Mouse (Mus musculus): ENCODE measurements around the gene Cotl1. TPM values are rescaled to one million over a fixed set of nuclear protein-coding genes. Genes with fewer than 3 reads are reported as not detected.

The Cotl1 gene
- polyA plus RNA-seq (2016; fragmentation: Nextera tagmentation; extraction: Ambion mirVana): 273 and 545 TPM in 2 replicates

DNA sequence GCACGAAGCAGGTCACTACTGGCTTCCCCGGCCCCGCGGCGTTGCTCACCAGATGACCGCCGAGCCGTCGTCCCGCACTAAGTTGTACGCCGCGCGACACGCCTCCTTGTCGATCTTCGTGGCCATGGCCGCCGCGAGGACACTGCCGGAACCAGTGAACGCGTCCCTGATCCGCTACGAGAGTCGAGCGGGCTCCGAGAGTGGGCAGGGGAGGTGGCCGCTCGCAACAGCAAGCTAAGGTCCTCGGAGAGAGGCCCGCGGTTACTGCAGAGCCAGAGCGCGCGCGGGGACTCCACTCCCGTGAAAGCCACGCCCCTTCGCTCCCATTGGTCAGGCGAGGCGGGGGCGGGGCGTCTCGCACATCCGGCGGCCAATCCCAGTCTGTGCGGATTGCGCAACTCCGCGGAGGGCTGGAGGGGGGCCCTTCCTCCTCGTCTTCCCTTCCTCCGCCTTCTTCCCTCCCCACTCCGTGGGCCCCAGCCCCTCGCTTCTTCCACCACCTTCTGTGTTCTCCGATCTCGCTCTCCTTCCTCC is at the start of gene Cotl1:
TSS of gene Cotl1 (minus strand) at position 270 of the 534 bp plus-strand sequence.
- peak; percentile 94 for DNase-seq (ENCODE audit: low spot score)
- Histone ChIP-seq H3K27ac (peak within 1 kb of the TSS; percentile 92), H3K27me3 (ENCODE audit: insufficient read depth, poor library complexity, severe bottlenecking) (peaks cover 6% of the 10 kb centered on the region; the same call in 1 of the 2 replicates), H3K4me1 (replicated peaks) (peaks cover 69% of the 10 kb centered on the region), H3K36me3 (peaks cover 22% of the 10 kb centered on the region), H3K9me3 (no peaks in the 10 kb centered on the region), H3K4me3 (peak within 1 kb of the TSS; percentile 81)
- WGBS: under 1% methylated on average over 57 of the region's 57 CpGs

DNA sequence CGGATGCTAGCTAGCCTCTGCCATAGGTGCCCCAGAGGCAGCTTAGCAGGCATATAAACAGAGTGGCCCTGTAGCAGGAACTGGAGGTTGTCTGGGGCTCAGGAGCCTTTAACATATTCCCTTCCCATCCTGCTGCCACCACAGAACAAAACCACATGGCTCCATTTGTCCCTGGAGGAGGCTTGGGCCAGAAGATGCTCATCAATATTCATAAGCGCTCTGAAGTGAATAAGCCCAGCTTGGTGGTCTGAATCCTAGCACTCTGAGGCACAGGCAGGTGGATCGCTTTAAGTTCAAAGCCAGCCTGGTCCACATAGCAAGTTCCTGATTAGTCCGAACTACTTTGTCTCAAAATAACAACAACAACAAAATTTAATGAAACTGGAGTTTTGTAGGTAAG is 47.7 kb upstream of the Cotl1 start:
- no peaks in the 10 kb centered on the region for H3K27me3 ChIP-seq (ENCODE audit: insufficient read depth, poor library complexity, severe bottlenecking)
- WGBS: 60% methylated on average over 4 of the region's 4 CpGs
- no peaks in the 10 kb centered on the region for H3K9me3 ChIP-seq
- peaks cover 20% of the 10 kb centered on the region for H3K4me1 ChIP-seq (replicated peaks)
- no peak for DNase-seq (ENCODE audit: low spot score)
- H3K27ac ChIP-seq: 0 out of 2 replicates have a peak overlapping the region, but pooled peaks have one; percentile 16
- H3K36me3 ChIP-seq: no peaks in the 10 kb centered on the region
- no peak overlapping the region for H3K4me3 ChIP-seq

DNA sequence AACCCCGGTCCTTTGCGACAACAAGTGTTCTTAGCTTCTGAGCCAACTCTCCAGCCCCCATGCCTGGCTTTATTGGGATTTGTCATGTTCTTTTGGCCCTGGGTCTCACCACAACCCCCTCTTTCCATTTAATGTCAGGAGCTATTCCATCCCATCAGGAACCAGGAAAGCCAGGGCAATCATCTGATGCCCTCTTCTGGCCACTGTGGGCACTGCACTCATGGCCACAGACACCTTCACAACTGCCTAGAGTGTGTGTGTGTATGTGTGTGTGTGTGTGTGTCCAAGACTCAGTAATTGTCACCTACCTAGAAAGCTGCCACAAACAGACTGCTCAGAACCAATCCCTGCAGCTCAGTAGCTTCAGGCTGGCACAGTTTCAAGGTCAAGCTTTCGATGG is 46.8 kb upstream of the Cotl1 start:
- Histone ChIP-seq H3K4me3 (no peak overlapping the region), H3K27me3 (ENCODE audit: insufficient read depth, poor library complexity, severe bottlenecking) (no peaks in the 10 kb centered on the region), H3K27ac (no peak overlapping the region), H3K4me1 (replicated peaks) (peaks cover 20% of the 10 kb centered on the region), H3K36me3 (no peaks in the 10 kb centered on the region), H3K9me3 (no peaks in the 10 kb centered on the region)
- peak; percentile 60 for DNase-seq (ENCODE audit: low spot score)
- 95% methylated on average over 3 of the region's 3 CpGs for WGBS

DNA sequence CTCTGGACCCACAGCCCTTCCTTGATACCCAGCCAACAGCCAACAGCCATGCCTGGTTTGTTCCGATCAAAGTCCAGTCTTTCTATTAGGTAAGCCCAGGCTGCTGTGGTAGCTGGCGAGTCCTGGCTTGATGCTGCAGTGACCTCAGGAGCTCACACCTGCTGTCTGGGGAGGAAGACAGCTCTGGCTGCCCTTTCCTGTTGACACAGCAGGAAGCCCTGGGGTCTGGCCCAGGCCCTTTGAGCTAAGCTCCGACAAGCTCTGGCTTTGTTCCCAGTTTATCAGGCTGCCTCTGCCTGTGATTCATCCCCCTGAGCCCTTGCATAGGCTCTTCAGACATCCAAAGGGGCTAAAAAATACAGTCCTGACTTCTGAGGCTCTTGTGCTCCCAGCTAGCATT is 45.3 kb upstream of the Cotl1 start:
- no peaks in the 10 kb centered on the region for H3K36me3 ChIP-seq
- H3K4me1 ChIP-seq (replicated peaks): peaks cover 23% of the 10 kb centered on the region
- no peaks in the 10 kb centered on the region for H3K27me3 ChIP-seq (ENCODE audit: insufficient read depth, poor library complexity, severe bottlenecking)
- no peak for DNase-seq (ENCODE audit: low spot score)
- H3K27ac ChIP-seq: peak overlapping the region; percentile 19; the same call in 1 of the 2 replicates
- no peak overlapping the region for H3K4me3 ChIP-seq
- WGBS: 43% methylated on average over 3 of the region's 3 CpGs
- H3K9me3 ChIP-seq: no peaks in the 10 kb centered on the region

DNA sequence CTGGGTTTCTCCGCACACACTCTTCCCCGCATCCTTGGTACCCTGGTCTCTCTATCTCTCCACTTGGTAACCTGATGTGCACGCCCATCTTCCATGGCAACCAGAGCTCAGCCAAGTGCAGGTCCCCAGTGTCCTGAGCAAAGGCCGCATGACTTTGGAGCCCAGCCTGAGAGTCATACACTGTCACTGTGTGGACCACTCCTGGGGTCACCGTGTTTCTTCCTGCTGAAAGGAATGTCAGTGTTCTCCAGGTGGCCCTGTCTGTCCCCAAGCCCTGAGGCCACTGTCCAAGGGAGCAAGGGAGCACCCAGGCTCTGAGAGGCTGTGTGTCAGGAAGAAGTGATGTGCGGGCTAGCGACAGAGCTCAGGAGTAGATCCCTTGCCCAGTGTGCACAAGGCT is 42.9 kb upstream of the Cotl1 start:
- DNase-seq (ENCODE audit: low spot score): no peak

DNA sequence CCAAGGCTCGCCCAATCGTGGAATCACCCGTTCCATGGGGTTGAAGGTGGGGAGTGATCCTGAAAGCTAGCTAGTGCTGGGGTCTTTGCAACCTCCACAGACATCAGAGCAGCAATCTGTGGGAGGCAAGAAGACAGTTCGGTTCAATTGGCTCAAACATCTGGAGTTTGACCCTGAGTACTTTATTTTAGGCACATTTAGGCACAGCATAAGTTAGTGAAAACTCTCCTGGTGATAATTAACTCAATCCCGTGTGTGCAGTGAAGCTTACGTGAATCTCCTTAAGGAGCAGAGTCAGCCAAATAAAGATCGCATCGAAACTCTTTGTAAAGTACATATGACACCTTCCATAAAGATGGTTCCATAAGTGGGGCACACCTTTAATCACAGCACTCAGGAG is 41.6 kb upstream of the Cotl1 start:
- Histone ChIP-seq H3K4me1 (replicated peaks) (peaks cover 17% of the 10 kb centered on the region), H3K27ac (no peak overlapping the region), H3K4me3 (no peak overlapping the region), H3K9me3 (no peaks in the 10 kb centered on the region), H3K36me3 (peaks cover 6% of the 10 kb centered on the region; the same call in 1 of the 2 replicates), H3K27me3 (ENCODE audit: insufficient read depth, poor library complexity, severe bottlenecking) (0 out of 2 replicates have a peak, but pooled peaks cover 4% of the 10 kb centered on the region)
- DNase-seq (ENCODE audit: low spot score): no peak
- 81% methylated on average over 8 of the region's 8 CpGs for WGBS

More for the DNA sequence above, 42.9 kb upstream of the Cotl1 start:
- Histone ChIP-seq H3K27ac (no peak overlapping the region), H3K9me3 (no peaks in the 10 kb centered on the region), H3K27me3 (ENCODE audit: insufficient read depth, poor library complexity, severe bottlenecking) (0 out of 2 replicates have a peak, but pooled peaks cover 4% of the 10 kb centered on the region), H3K36me3 (no peaks in the 10 kb centered on the region), H3K4me1 (replicated peaks) (peaks cover 24% of the 10 kb centered on the region), H3K4me3 (no peak overlapping the region)
- 87% methylated on average over 7 of the region's 7 CpGs for WGBS

DNA sequence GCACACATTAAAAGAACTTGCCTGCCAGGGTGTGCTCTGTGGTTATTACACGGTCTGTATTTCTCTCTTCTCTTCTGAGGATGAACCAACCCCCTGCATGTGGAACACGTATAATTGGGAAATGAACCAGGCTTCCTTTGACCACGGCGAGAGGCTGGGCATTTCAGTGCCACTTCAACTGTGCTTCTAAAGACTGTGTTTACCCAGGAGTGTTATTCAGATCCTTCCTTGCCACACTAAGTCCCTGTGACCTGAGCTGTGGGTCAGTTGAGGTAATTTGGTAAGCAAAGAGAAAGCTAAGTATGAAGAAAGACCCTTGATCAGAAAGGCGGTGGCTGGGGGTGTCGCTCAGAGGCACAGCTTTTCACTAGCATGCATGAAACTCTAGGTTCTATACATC is 41.0 kb upstream of the Cotl1 start:
- peaks cover 22% of the 10 kb centered on the region for H3K4me1 ChIP-seq (replicated peaks)
- no peak overlapping the region for H3K4me3 ChIP-seq
- no peak for DNase-seq (ENCODE audit: low spot score)
- whole genome bisulfite sequencing: 84% methylated on average over 6 of the region's 6 CpGs
- H3K27me3 ChIP-seq (ENCODE audit: insufficient read depth, poor library complexity, severe bottlenecking): 0 out of 2 replicates have a peak, but pooled peaks cover 4% of the 10 kb centered on the region
- H3K27ac ChIP-seq: no peak overlapping the region
- H3K36me3 ChIP-seq: peaks cover 10% of the 10 kb centered on the region
- no peaks in the 10 kb centered on the region for H3K9me3 ChIP-seq

DNA sequence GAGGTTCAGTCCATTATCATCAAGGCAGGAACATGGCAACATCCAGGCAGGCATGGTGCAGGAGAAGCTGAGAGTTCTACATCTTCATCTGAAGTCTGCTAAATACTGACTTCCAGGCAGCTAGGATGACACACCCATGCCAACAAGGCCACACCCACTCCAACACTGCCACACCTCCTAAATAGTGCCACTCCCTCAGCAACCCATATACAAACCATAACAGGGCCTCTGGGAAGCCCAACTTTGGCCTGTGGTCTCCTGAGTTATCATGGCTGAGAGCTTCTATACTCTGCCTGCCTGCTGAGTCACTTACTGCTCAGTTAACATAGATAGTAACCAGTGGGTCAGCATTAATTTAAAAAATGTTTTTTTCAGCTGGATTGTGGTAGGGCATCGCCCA is 32.8 kb upstream of the Cotl1 start:
- peaks cover 74% of the 10 kb centered on the region for H3K36me3 ChIP-seq
- no peak overlapping the region for H3K27ac ChIP-seq
- peaks cover 10% of the 10 kb centered on the region for H3K9me3 ChIP-seq
- H3K4me1 ChIP-seq (replicated peaks): peaks cover 7% of the 10 kb centered on the region
- no peak for DNase-seq (ENCODE audit: low spot score)
- H3K27me3 ChIP-seq (ENCODE audit: insufficient read depth, poor library complexity, severe bottlenecking): peaks cover 7% of the 10 kb centered on the region; the same call in 1 of the 2 replicates
- WGBS: 90% methylated on average over 1 of the region's 1 CpGs
- no peak overlapping the region for H3K4me3 ChIP-seq

DNA sequence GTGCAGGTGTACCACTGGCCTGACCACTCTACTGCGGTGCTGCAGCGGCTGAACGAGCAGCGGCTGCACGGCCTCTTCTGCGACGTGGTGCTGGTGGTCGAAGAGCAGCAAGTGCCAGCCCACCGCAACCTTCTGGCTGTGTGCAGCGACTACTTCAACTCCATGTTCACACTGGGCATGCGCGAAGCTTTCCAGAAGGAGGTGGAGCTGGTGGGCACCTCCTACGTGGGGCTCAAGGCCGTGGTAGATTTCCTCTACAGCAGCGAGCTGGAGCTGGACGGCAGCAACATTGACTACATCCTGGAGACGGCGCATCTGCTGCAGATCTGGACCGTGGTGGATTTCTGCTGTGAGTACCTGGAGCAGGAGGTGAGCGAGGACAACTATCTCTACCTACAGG is 29.3 kb upstream of the Cotl1 start:
- Histone ChIP-seq H3K27ac (no peak overlapping the region), H3K36me3 (peaks cover 51% of the 10 kb centered on the region), H3K27me3 (ENCODE audit: insufficient read depth, poor library complexity, severe bottlenecking) (peaks cover 11% of the 10 kb centered on the region; the same call in 1 of the 2 replicates), H3K4me3 (no peak overlapping the region), H3K4me1 (replicated peaks) (no peaks in the 10 kb centered on the region), H3K9me3 (peaks cover 10% of the 10 kb centered on the region)
- DNase-seq (ENCODE audit: low spot score): no peak
- WGBS: 85% methylated on average over 20 of the region's 20 CpGs

DNA sequence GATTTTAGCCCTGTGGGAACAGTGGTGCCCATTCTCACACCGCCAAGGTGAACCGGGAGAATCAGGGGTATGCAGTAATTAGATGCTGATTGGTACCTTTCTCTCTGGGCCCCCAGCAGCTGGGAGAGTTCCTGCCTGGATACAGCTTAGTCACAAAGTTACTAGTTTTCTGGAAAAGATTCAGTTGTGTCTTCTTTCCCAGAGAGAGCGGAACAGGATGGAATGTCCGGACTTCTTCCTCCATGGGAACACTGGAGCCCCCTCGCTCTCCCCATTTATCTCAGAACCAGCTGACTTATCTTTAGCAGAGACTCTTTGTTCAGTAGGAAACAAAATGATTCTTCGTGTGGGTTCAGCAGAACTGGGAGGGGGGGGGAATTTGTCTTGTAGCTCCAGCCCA is 22.4 kb upstream of the Cotl1 start:
- H3K4me1 ChIP-seq (replicated peaks): peaks cover 29% of the 10 kb centered on the region
- no peaks in the 10 kb centered on the region for H3K9me3 ChIP-seq
- 12% methylated on average over 6 of the region's 6 CpGs for WGBS
- H3K36me3 ChIP-seq: no peaks in the 10 kb centered on the region
- H3K27me3 ChIP-seq (ENCODE audit: insufficient read depth, poor library complexity, severe bottlenecking): peaks cover 37% of the 10 kb centered on the region
- peak overlapping the region; percentile 86 for H3K27ac ChIP-seq
- peak; percentile 26 for DNase-seq (ENCODE audit: low spot score)
- peak overlapping the region; percentile 83 for H3K4me3 ChIP-seq

DNA sequence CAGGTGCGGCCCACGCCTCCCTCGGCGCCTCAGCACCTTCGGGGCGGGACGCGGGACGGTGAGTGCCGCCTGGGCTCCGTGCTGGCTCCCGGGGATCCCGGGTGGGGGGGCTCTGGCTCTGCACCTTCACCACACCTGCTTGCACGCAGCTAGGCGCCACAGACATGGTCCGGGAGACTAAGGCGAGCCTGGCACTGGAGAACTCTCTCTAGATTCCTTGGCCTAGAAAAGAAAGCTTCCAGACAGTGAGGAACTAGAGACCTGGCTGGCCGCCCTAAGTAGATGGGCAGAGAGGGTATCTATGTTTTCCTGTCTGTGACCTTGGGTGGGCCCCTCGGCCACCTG is 22.0 kb upstream of the Cotl1 start:
- Histone ChIP-seq H3K27me3 (ENCODE audit: insufficient read depth, poor library complexity, severe bottlenecking) (peaks cover 37% of the 10 kb centered on the region), H3K27ac (peak overlapping the region; percentile 86)

DNA sequence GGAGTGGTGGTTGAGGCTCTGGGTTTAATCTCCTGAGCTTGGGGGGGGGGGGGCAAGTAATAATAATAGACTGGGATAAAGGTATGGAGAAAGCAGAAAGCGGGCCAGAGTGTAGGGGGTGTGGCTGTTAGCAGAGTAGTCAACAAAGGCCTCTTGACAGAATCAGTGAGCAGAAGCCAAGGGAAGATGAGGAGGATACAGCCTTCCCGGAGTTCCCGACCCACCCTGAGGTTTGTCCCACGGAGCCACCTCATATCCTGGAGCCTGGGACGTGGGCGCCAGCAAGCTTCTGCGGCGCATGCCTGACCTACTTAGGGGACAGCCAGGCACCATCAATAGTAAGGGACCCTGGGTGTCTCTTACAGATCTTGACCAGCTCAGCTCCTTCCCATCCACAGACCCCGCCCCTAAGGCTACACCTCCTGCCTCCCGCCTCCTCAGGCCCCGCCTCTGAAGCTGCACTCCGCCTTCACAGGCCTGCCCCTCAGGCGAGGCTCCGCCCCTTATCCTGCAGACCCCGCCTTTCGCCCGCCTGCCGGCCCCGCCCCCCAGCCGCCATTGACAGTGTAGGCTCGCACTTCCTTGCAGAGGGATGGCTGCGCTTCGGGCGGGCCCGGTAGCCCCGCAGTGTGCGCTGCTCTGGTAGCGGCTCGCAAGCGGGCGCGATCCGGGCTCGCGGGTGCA is 21.5 kb upstream of the Cotl1 start, which contains the start of gene Klhl36:
TSS of gene Klhl36 (plus strand) at position 561 of the 684 bp plus-strand sequence.
- H3K9me3 ChIP-seq: no peaks in the 10 kb centered on the region
- H3K4me3 ChIP-seq: peak within 1 kb of the TSS; percentile 83
- H3K4me1 ChIP-seq (replicated peaks): peaks cover 29% of the 10 kb centered on the region
- DNase-seq (ENCODE audit: low spot score): peak; percentile 99
- H3K27me3 ChIP-seq (ENCODE audit: insufficient read depth, poor library complexity, severe bottlenecking): peaks cover 37% of the 10 kb centered on the region
- WGBS: under 1% methylated on average over 35 of the region's 35 CpGs
- peak within 1 kb of the TSS; percentile 86 for H3K27ac ChIP-seq
- no peaks in the 10 kb centered on the region for H3K36me3 ChIP-seq

More for the DNA sequence above, 22.0 kb upstream of the Cotl1 start:
- Histone ChIP-seq H3K4me3 (peak overlapping the region; percentile 83), H3K9me3 (no peaks in the 10 kb centered on the region), H3K4me1 (replicated peaks) (peaks cover 29% of the 10 kb centered on the region), H3K36me3 (no peaks in the 10 kb centered on the region)
- DNase-seq (ENCODE audit: low spot score): no peak
- WGBS: 2% methylated on average over 19 of the region's 19 CpGs

DNA sequence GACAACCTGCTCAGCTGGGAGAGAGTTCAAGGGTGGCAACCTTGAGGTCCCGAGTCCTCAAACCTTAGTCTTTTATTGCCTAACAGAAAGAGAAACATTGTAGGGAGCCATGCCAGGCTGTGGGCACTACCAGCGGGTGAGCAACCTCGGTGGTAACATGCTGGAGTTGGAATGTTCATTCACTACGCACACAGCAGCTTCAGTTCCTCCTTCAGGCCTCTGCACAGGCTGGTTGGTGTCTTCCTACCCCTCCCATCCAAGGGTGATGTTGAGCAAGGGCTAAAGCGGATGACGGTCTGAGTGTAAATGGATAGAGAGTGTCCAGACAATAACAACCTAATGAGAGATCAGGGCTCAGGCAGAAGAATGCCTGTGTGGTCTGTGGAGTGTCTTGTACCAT is 17.4 kb upstream of the Cotl1 start:
- Histone ChIP-seq H3K27me3 (ENCODE audit: insufficient read depth, poor library complexity, severe bottlenecking) (peaks cover 14% of the 10 kb centered on the region), H3K36me3 (no peaks in the 10 kb centered on the region), H3K4me3 (no peak overlapping the region), H3K4me1 (replicated peaks) (peaks cover 29% of the 10 kb centered on the region), H3K9me3 (no peaks in the 10 kb centered on the region), H3K27ac (no peak overlapping the region)
- DNase-seq (ENCODE audit: low spot score): no peak
- WGBS: 83% methylated on average over 6 of the region's 6 CpGs

All from hindbrain, embryonic 10.5 days (tissue).